Mouse (Mus musculus): Measurements from ENCODE around the gene Fam228b. TPM values are rescaled to one million over a fixed set of nuclear protein-coding genes. Genes with fewer than 3 reads are reported as not detected.

Gene Fam228b
- not detected for polyA plus RNA-seq (2017; shearing (Covaris generic))

GRCm38 (mm10) chr12:4768492-4769332 is at the start of gene Fam228b, which contains the start of gene Pfn4:
TSS of gene Fam228b (minus strand) at chr12:4769267.
TSS of gene Pfn4 (plus strand) at chr12:4769022.

GRCm38 (mm10) chr12:4817361-4818101 is 48.5 kb upstream of the Fam228b start, which contains the start of gene Sf3b6:
TSS of gene Sf3b6 (plus strand) at chr12:4817544.

GRCm38 (mm10) chr12:4738031-4738576 is 31.0 kb downstream of the Fam228b start, which contains the start of gene Fam228a:
TSS of gene Fam228a (minus strand) at chr12:4738430.

Other genes with a start within 250 kb of the Fam228b start
- gene Itsn2, start 176.6 kb downstream of the Fam228b start, polyA plus RNA-seq (2017; shearing (Covaris generic)), result 191 TPM
- not detected for gene Gm3625, start 176.3 kb downstream of the Fam228b start, polyA plus RNA-seq (2017; shearing (Covaris generic))
- not detected for gene Fam228a, start 30.8 kb downstream of the Fam228b start, polyA plus RNA-seq (2017; shearing (Covaris generic))
- not detected for gene Pfn4, start 245 bp downstream of the Fam228b start, polyA plus RNA-seq (2017; shearing (Covaris generic))
- gene Sf3b6, start 48.3 kb upstream of the Fam228b start, polyA plus RNA-seq (2017; shearing (Covaris generic)), result 311 TPM
- not detected for gene Fkbp1b, start 72.3 kb upstream of the Fam228b start, polyA plus RNA-seq (2017; shearing (Covaris generic))
- 7.3 TPM for gene Wdcp, start 74.0 kb upstream of the Fam228b start, polyA plus RNA-seq (2017; shearing (Covaris generic))
- 0.45 TPM for gene Mfsd2b, start 105.1 kb upstream of the Fam228b start, polyA plus RNA-seq (2017; shearing (Covaris generic))
- gene Ubxn2a, start 138.4 kb upstream of the Fam228b start, polyA plus RNA-seq (2017; shearing (Covaris generic)), result 76.0 TPM
- gene Atad2b, start 148.1 kb upstream of the Fam228b start, polyA plus RNA-seq (2017; shearing (Covaris generic)), result 59.5 TPM

Measured in effector memory CD4-positive, alpha-beta T cell, adult 5 months (primary cell).